Mouse (Mus musculus) embryonic stem cell, embryonic (primary cell): ENCODE data around the gene Exd1.

Source experiments
- CTCF ChIA-PET, 4 experiments: fragments of 300-600 bp in 2 of 4; fragments of 350-600 bp in 2 of 4; sonication (Branson Sonifier 250); formaldehyde crosslinking; loops; one replicate each; lab custom pipeline; 2022; ENCODE audit warnings: inconsistent platforms in 2 of 4; lab: Charles Lee
- POLR2A ChIA-PET, 4 experiments: fragments of 300-600 bp in 2 of 4; fragments of 350-600 bp in 2 of 4; sonication (Branson Sonifier 250); formaldehyde crosslinking; loops; one replicate each; lab custom pipeline; 2022; ENCODE audit warnings: antibody characterized with exemption in 4 of 4, inconsistent platforms in 1 of 4; lab: Charles Lee

Exd1 gene

DNA sequence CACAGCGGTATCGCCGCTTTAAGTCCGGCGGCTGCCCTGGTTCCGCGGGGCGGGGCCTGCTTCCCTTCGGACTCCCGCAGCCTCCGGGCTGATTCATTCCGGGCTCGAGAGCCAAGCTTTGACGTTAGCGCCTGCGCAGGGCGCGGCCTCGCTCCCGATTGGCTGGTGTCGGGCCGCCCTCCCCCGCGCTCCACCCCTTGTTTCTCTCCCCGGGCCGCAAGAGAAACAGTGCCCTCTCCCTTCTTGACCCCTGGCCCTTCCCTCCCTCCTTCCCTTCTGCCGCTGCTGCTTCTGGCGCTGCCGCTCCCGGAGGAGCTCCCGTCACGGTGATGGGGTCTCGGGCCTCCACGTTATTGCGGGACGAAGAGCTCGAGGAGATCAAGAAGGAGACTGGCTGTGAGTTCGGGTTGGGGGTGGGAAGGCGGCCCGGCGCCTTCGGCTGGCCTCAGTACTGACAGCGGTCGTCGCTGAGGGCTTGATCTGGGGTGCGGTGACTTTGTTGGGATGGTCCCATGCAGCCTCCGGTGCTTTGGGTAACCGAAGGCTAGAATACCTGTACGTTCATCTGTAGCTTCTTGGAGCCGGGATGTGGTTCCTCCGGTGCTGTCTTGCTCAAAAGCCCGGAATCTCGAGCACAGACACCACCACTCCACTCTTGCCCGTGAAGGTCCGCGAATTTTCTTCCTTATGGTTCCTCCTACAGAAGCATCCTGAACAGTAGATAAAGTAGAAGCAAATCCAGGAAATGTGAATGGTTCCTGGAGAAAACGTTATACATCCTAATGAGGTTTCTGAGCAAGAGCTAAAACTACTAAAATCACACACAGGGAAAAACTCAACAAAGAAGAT lies at the start of gene Exd1, which contains the start of gene Chp1:
Exd1 (minus strand) TSS at position 106 of the 849 bp plus-strand sequence.
Chp1 (plus strand) TSS at position 176 of the 849 bp plus-strand sequence.
- ChIA-PET CTCF (interaction anchor here (0.5 to 1.7 kb wide), 24 partner anchors 8 to 805 kb away, joined by 3 to 11 read pairs (median 4); partner anchors contain the start of genes Dll4 (in 1 of the 4), Ino80 (in 1 of the 4), Knstrn (in 1 of the 4) and Rtf1 (in 1 of the 4)), POLR2A (interaction anchor here in 3 of 4 experiments (0.6 to 2.8 kb wide), 28 partner anchors 9 to 606 kb away, joined by 3 to 19 read pairs (median 4); partner anchors contain the start of genes Ino80 (in 2 of the 3), Itpka (in 1 of the 3), Mga (in 1 of the 3) and Ndufaf1 (in 1 of the 3))

GRCm38 (mm10) chr2:119596781-119597330 lies 49.4 kb upstream of the Exd1 start:
- ChIA-PET CTCF (no interaction called here), POLR2A (interaction anchor here in 2 of 4 experiments (1.2 to 4.5 kb wide), 3 partner anchors 8 to 11 kb away, joined by 4 to 24 read pairs (median 8); no protein-coding TSS in a partner anchor)

DNA sequence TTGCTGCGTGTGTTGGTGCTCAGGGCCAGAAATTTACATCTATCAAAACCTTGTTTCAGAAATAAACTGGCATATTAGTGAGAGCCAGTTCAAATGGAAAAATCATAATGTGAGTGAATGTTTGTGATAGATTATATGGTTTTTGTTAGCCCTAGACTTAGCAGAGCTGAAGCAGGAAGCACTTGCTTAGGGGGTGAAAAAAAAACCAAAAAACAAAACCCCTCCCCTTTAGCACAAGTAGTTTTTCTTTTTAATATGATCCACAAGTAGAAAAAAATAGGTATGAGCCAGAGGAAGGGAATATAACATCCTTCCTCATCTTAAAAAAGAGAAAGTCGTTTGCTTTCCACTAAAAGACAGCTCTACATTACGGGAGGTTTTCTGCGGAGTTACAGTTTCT lies 47.9 kb upstream of the Exd1 start:
- ChIA-PET POLR2A (interaction anchor here in 2 of 4 experiments (0.6 to 4.5 kb wide), 8 partner anchors 9 to 449 kb away, joined by 3 to 24 read pairs (median 3); no protein-coding TSS in a partner anchor), CTCF (interaction anchor here in 2 of 4 experiments (0.9 to 1.1 kb wide), 2 partner anchors 49 kb away, joined by 3 read pairs; no protein-coding TSS in a partner anchor)

GRCm38 (mm10) chr2:119594113-119594981 lies 46.9 kb upstream of the Exd1 start:
- CTCF ChIA-PET: interaction anchor here in 3 of 4 experiments (0.6 to 1.4 kb wide), 4 partner anchors 48 to 268 kb away, joined by 3 to 5 read pairs (median 3); partner anchors contain the start of gene Ino80 (in 1 of the 3)
- POLR2A ChIA-PET: interaction anchor here in 3 of 4 experiments (0.6 to 4.5 kb wide), 31 partner anchors 8 to 952 kb away, joined by 3 to 24 read pairs (median 3); partner anchors contain the start of genes Chp1 (in 1 of the 3), Exd1 (in 1 of the 3), Ndufaf1 (in 1 of the 3) and Nusap1 (in 1 of the 3)

DNA sequence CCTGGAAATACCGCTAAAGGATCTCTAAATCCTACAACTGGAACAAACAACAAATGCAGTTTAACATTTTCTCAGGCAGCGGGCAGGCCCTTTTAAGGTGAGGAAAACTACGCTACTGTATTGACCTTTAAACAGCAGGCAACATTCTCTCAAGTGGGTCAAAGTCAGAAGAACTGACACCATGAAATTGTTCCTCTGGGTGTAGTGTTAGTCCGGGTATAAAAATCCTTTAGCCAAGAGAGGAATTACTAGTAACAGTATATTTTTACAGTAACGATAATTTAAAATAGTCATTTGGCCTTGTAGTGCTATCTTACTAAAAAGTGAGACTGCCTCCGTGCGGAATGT lies 46.3 kb upstream of the Exd1 start:
- ChIA-PET POLR2A (interaction anchor here in 3 of 4 experiments (0.6 to 4.5 kb wide), 27 partner anchors 8 to 953 kb away, joined by 3 to 24 read pairs (median 4); partner anchors contain the start of genes Chp1 (in 1 of the 3), Exd1 (in 1 of the 3), Ndufaf1 (in 1 of the 3) and Nusap1 (in 1 of the 3)), CTCF (interaction anchor here in 3 of 4 experiments (0.6 to 1.4 kb wide), 4 partner anchors 47 to 267 kb away, joined by 3 to 5 read pairs (median 3); partner anchors contain the start of gene Ino80 (in 1 of the 3))

GRCm38 (mm10) chr2:119591247-119591646 lies 43.8 kb upstream of the Exd1 start:
- POLR2A ChIA-PET: interaction anchor here in 1 of 4 experiments (0.8 kb wide), 1 partner anchor 73 kb away, joined by 3 read pairs; no protein-coding TSS in a partner anchor
- CTCF ChIA-PET: interaction anchor here in 1 of 4 experiments (0.6 to 1.3 kb wide), 3 partner anchors 17 to 36 kb away, joined by 3 read pairs; no protein-coding TSS in a partner anchor

GRCm38 (mm10) chr2:119587383-119587782 lies 40.0 kb upstream of the Exd1 start:
- POLR2A ChIA-PET: interaction anchor here in 1 of 4 experiments (0.9 kb wide), 1 partner anchor 15 kb away, joined by 3 read pairs; no protein-coding TSS in a partner anchor
- CTCF ChIA-PET: interaction anchor here in 2 of 4 experiments (0.5 to 1.2 kb wide), 8 partner anchors 15 to 255 kb away, joined by 3 to 4 read pairs (median 3); partner anchors contain the start of genes Chp1 (in 1 of the 2) and Exd1 (in 1 of the 2)

DNA sequence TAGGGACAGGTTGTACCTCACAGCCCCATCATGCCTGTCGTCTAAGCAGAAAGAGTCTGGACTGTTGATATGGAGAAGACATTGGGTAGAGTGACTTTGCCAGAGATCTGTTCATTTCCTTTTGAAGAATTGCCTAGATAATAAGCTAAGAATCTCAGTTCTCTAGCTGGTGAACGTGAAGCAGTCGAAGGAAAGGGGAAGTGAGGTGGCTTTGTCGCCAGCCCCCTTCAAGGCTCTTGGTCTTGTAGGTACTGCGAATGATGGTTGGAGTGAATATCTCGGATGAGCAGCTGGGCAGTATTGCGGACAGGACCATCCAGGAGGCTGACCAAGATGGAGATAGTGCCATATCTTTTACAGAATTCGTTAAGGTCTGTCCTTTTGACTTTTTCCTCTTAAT lies 36.9 kb upstream of the Exd1 start:
- ChIA-PET POLR2A (interaction anchor here in 2 of 4 experiments (0.6 to 2.5 kb wide), 4 partner anchors 9 to 163 kb away, joined by 3 to 7 read pairs (median 4); partner anchors contain the start of genes Chp1 (in 1 of the 2) and Exd1 (in 1 of the 2)), CTCF (no interaction called here)

DNA sequence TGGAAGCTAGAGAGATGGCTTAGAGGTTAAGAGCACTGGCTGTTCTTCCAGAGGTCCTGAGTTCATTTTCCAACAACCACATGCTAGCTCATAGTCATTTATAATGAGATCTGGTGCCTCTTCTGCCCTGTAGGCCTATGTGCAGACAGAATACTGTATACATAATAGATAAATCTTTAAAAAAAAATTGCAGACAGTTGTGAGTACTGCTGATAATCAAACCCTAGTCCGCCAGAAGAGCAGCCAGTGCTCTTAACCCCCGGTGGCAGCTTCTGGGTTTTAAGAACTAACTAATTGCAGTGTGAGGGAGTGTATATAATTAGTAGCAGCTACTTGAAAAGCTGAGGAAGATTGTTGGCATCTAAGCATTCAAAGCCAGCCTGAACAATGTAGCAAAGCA lies 36.0 kb upstream of the Exd1 start:
- CTCF ChIA-PET: no interaction called here
- POLR2A ChIA-PET: interaction anchor here in 2 of 4 experiments (1.3 to 2.5 kb wide), 3 partner anchors 9 to 36 kb away, joined by 3 to 7 read pairs (median 4); partner anchors contain the start of genes Chp1 (in 1 of the 2) and Exd1 (in 1 of the 2)

- ChIA-PET POLR2A (no interaction called here), CTCF (interaction anchor here in 1 of 4 experiments (0.9 kb wide), 1 partner anchor 35 kb away, joined by 4 read pairs; no protein-coding TSS in a partner anchor)
Observed at GRCm38 (mm10) chr2:119581571-119581970, 34.1 kb upstream of the Exd1 start.

GRCm38 (mm10) chr2:119572471-119572870 lies 25.0 kb upstream of the Exd1 start:
- POLR2A ChIA-PET: interaction anchor here in 1 of 4 experiments (0.9 kb wide), 1 partner anchor 14 kb away, joined by 3 read pairs; no protein-coding TSS in a partner anchor
- CTCF ChIA-PET: no interaction called here

GRCm38 (mm10) chr2:119566182-119566855 lies 18.9 kb upstream of the Exd1 start:
- CTCF ChIA-PET: interaction anchor here in 1 of 4 experiments (1.6 kb wide), 1 partner anchor 25 kb away, joined by 3 read pairs; no protein-coding TSS in a partner anchor
- POLR2A ChIA-PET: interaction anchor here in 1 of 4 experiments (1.6 kb wide), 2 partner anchors 11 to 57 kb away, joined by 3 to 4 read pairs; no protein-coding TSS in a partner anchor

DNA sequence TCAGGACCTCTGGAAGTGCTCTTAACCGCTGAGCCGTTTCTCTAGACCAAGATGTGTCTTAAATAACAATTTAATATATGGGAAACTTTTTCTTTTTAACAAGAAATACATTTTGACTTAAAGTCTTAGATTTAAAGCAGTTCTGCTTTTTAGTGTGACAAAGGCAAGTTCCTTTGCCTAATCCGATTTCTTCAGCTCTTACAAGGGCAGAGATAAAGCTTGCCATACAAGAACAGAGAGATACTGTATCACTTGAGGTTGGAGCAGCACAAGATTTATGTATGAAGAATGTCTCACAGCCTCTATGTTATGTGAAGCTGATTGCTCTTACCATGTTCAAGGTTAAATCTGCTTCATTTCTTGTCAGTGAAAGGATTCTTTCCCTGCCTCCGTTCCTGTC lies 17.9 kb upstream of the Exd1 start:
- POLR2A ChIA-PET: no interaction called here

GRCm38 (mm10) chr2:119561794-119562193 lies 14.4 kb upstream of the Exd1 start:
- ChIA-PET POLR2A (interaction anchor here in 2 of 4 experiments (0.6 to 0.7 kb wide), 2 partner anchors 61 to 84 kb away, joined by 3 read pairs; partner anchors contain the start of gene Ino80 (in 1 of the 2)), CTCF (interaction anchor here in 3 of 4 experiments (0.6 to 1.1 kb wide), 3 partner anchors 9 to 224 kb away, joined by 3 read pairs; no protein-coding TSS in a partner anchor)

More for the DNA sequence above, 17.9 kb upstream of the Exd1 start:
- CTCF ChIA-PET: interaction anchor here in 1 of 4 experiments (1.1 kb wide), 1 partner anchor 19 kb away, joined by 3 read pairs; no protein-coding TSS in a partner anchor

GRCm38 (mm10) chr2:119558737-119559340 lies 11.4 kb upstream of the Exd1 start:
- ChIA-PET POLR2A (interaction anchor here in 3 of 4 experiments (0.5 to 3.8 kb wide), 11 partner anchors 11 to 942 kb away, joined by 3 to 19 read pairs (median 4); partner anchors contain the start of genes Chp1 (in 3 of the 3), Exd1 (in 3 of the 3) and Ino80 (in 1 of the 3)), CTCF (interaction anchor here (0.6 to 2.3 kb wide), 6 partner anchors 11 to 405 kb away, joined by 3 to 11 read pairs (median 4); partner anchors contain the start of genes Chp1 (in 1 of the 4) and Exd1 (in 1 of the 4))
